In the genomic region with DNA sequence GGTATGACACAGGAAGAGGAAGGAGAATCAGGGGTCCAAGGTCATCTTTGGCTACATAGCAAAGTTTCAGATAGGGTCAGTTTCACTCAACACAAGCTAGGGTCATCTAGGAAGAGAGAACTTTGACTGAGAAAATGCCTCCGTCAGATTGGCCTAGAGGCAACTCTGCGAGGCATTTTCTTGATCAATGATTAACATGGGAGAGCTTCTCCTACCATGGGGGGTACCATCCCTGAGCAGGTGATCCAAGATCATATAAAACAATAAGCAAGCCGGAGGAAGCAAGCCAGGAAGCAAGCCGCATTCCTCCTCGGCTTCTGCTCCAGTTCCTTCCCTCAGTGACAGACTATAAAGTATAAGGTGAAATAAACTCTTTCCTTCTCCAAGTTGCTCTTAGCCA, we compare ENCODE assay signal across 20 mouse cellular contexts.
DNase-seq lines count a peak whose midpoint lies in the region; ATAC-seq and TF ChIP-seq lines count a peak whose summit lies in the region.
"Had no signal": no experiment of that assay in that cellular context is flagged by ENCODE, and none has a peak within 500 bp of the region (broad histone marks: within the 10 kb centered on the region; RNA-seq: fewer than 3 reads in every experiment).

No protein-coding gene starts in this region.

- peaks cover 14% of the 10 kb centered on the region; the same call in 1 of the 2 replicates for H3K4me1 ChIP-seq in kidney, adult 2 months (ENCODE audit: control insufficient read depth, insufficient read depth, low read length)
- H3K4me1 ChIP-seq in kidney, embryonic 15.5 days = peaks cover 33% of the 10 kb centered on the region
- H3K4me1 ChIP-seq in intestine, postnatal 0 days (replicated peaks; ENCODE audit: control insufficient read depth, insufficient read depth, low read length) = no peaks in the 10 kb centered on the region

- ATAC-seq in kidney, embryonic 15.5 days (replicated peaks; ENCODE audit: low FRiP score) = no peak
- peak; percentile 58 for ATAC-seq in intestine, postnatal 0 days
- ATAC-seq: activated CD4-positive, CD25-positive, alpha-beta regulatory T cell, adult 4 months; forebrain, embryonic 13.5 days; forebrain, postnatal 0 days; Patski had no signal

- H3K27ac ChIP-seq in kidney, adult 2 months (ENCODE audit: insufficient read depth, low read depth, low read length) = no peak overlapping the region
- H3K27ac ChIP-seq in kidney, embryonic 15.5 days = no peak overlapping the region
- H3K27ac ChIP-seq in intestine, postnatal 0 days (ENCODE audit: low read depth, low read length) = no peak overlapping the region
- H3K27ac ChIP-seq: embryonic facial prominence, embryonic 10.5 days; forebrain, embryonic 13.5 days; heart, embryonic 10.5 days; heart, embryonic 15.5 days; hindbrain, embryonic 13.5 days had no signal

- H3K36me3 ChIP-seq in kidney, adult 2 months (ENCODE audit: control insufficient read depth, insufficient read depth, low read length) = no peaks in the 10 kb centered on the region
- no peaks in the 10 kb centered on the region for H3K36me3 ChIP-seq in kidney, embryonic 15.5 days
- no peaks in the 10 kb centered on the region for H3K36me3 ChIP-seq in intestine, postnatal 0 days (ENCODE audit: control insufficient read depth, insufficient read depth)
- H3K36me3 ChIP-seq: embryonic facial prominence, embryonic 10.5 days; heart, embryonic 10.5 days; heart, embryonic 15.5 days; hindbrain, embryonic 13.5 days had no signal

- no peak overlapping the region for H3K9ac ChIP-seq in kidney, embryonic 15.5 days
- H3K9ac ChIP-seq in intestine, postnatal 0 days (ENCODE audit: low read depth, low read length) = no peak overlapping the region
- H3K9ac ChIP-seq: forebrain, embryonic 13.5 days; forebrain, postnatal 0 days; heart, embryonic 15.5 days; hindbrain, embryonic 13.5 days had no signal

- WGBS in kidney, adult 2 months = 35% methylated on average over 5 of the region's 5 CpGs
- whole genome bisulfite sequencing in kidney, embryonic 15.5 days = 52% methylated on average over 5 of the region's 5 CpGs
- WGBS in intestine, postnatal 0 days = 39% methylated on average over 5 of the region's 5 CpGs

- no peaks in the 10 kb centered on the region for H3K9me3 ChIP-seq in kidney, embryonic 15.5 days (replicated peaks)
- H3K9me3 ChIP-seq in intestine, postnatal 0 days (ENCODE audit: control insufficient read depth) = no peaks in the 10 kb centered on the region
- H3K9me3 ChIP-seq: embryonic facial prominence, embryonic 10.5 days; forebrain, embryonic 13.5 days; heart, embryonic 10.5 days; heart, embryonic 15.5 days; hindbrain, embryonic 13.5 days had no signal

- H3K27me3 ChIP-seq in kidney, adult 2 months (replicated peaks; ENCODE audit: control insufficient read depth, insufficient read depth, low read length) = no peaks in the 10 kb centered on the region
- H3K27me3 ChIP-seq in kidney, embryonic 15.5 days = 0 out of 2 replicates have a peak, but pooled peaks cover 3% of the 10 kb centered on the region
- H3K27me3 ChIP-seq in intestine, postnatal 0 days (replicated peaks; ENCODE audit: control insufficient read depth, insufficient read depth, low read length) = no peaks in the 10 kb centered on the region
- H3K27me3 ChIP-seq: forebrain, embryonic 13.5 days; heart, embryonic 15.5 days had no signal

- TF ChIP-seq POLR2A in kidney, adult 2 months (IDR thresholded peaks at IDR 0.05; ENCODE audit: low read depth, low read length) = no peak

- no peak overlapping the region for H3K4me2 ChIP-seq in kidney, embryonic 15.5 days
- no peak overlapping the region for H3K4me2 ChIP-seq in intestine, postnatal 0 days (replicated peaks; ENCODE audit: low read depth)
- H3K4me2 ChIP-seq: forebrain, embryonic 13.5 days; heart, embryonic 15.5 days; hindbrain, embryonic 13.5 days had no signal

- H3K4me3 ChIP-seq in kidney, adult 2 months (ENCODE audit: insufficient read depth, low read depth, low read length) = no peak overlapping the region
- H3K4me3 ChIP-seq in kidney, embryonic 15.5 days (replicated peaks) = no peak overlapping the region
- H3K4me3 ChIP-seq in intestine, postnatal 0 days (ENCODE audit: low read depth, low read length) = no peak overlapping the region
- H3K4me3 ChIP-seq: embryonic facial prominence, embryonic 10.5 days; forebrain, embryonic 13.5 days; heart, embryonic 10.5 days; heart, embryonic 15.5 days; hindbrain, embryonic 13.5 days had no signal

- no peak for TF ChIP-seq CTCF in kidney, adult 2 months (conservative IDR thresholded peaks at IDR 0.05; ENCODE audit: insufficient read depth, insufficient read length, low read depth, low read length)
- TF ChIP-seq CTCF in intestine, postnatal 0 days (IDR thresholded peaks at IDR 0.05; ENCODE audit: low read depth) = no peak

- DNase-seq in kidney, adult 2 months = peak; percentile 70
- DNase-seq in kidney, postnatal 14 days = peak; percentile 44
- DNase-seq in lung, postnatal 36 days = no peak
- no peak for DNase-seq in gastrocnemius, postnatal 25 days
- DNase-seq: adrenal gland, postnatal 14 days; cerebellum, adult 18-20 months; cerebellum, adult 9-11 months; cerebellum, postnatal 36 days; forebrain, postnatal 0 days; gastrocnemius, postnatal 14 days; heart, postnatal 14 days had no signal

Comparison
In these comparisons a context has a peak if more than half of its experiments do, and no peak if none do; other contexts are left out.
1. DNase-seq: peak in kidney, adult 2 months (single experiment) and kidney, postnatal 14 days (single experiment); none in lung, postnatal 36 days (single experiment) and gastrocnemius, postnatal 25 days (single experiment).